Comparison of ENCODE assay signal across 11 mouse cellular contexts in the genomic region with DNA sequence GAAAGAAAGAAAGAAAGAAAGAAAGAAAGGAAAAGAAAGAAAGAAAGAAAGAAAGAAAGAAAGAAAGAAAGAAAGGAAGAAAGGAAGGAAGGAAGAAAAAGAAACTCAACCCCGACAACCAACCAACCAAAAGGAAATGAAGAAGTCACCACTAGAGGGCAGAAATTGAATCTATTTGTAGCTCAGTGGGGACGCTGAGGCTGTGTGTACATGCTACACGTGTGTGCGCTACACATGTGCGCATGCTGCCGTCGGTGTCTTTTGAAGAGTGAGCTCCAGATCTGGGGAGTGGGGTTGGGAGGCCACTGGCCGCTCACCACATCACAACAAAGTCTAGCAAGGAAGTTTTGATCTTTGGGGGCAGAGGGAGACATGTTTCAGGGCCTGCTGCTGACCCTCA. TPM values are rescaled to one million over a fixed set of nuclear protein-coding genes. Genes with fewer than 3 reads are reported as not detected.
A peak's percentile ranks its signal among the peaks of the same experiment; 100 is the strongest.
DNase-seq lines count a peak whose midpoint lies in the region; ATAC-seq and TF ChIP-seq lines count a peak whose summit lies in the region.
"Had no signal": no experiment of that assay in that cellular context is flagged by ENCODE, and none has a peak within 500 bp of the region (broad histone marks: within the 10 kb centered on the region; RNA-seq: fewer than 3 reads in every experiment).

No protein-coding gene starts in this region.

- H3K27me3 ChIP-seq in forebrain, embryonic 14.5 days (replicated peaks; ENCODE audit: control insufficient read depth, insufficient read depth, low read length) = no peaks in the 10 kb centered on the region
- H3K27me3 ChIP-seq in forebrain, embryonic 15.5 days = no peaks in the 10 kb centered on the region
- no peaks in the 10 kb centered on the region for H3K27me3 ChIP-seq in midbrain, postnatal 0 days (ENCODE audit: insufficient read depth, low read length)
- H3K27me3 ChIP-seq in midbrain, embryonic 15.5 days (replicated peaks) = no peaks in the 10 kb centered on the region
- H3K27me3 ChIP-seq in neural tube, embryonic 15.5 days (replicated peaks) = no peaks in the 10 kb centered on the region
- H3K27me3 ChIP-seq: lung, embryonic 15.5 days had no signal

- peak; percentile 71 for DNase-seq in forebrain, embryonic 14.5 days (ENCODE audit: low spot score)
- DNase-seq in midbrain, postnatal 0 days (ENCODE audit: low spot score) = peak; percentile 76
- peak; percentile 23 for DNase-seq in thymus, postnatal 25 days
- DNase-seq in right cerebral cortex, adult 18-20 months = no peak
- DNase-seq: spleen, adult 18-20 months had no signal

- 62% methylated on average over 8 of the region's 8 CpGs for WGBS in forebrain, embryonic 14.5 days
- WGBS in forebrain, embryonic 15.5 days = 67% methylated on average over 8 of the region's 8 CpGs
- 60% methylated on average over 8 of the region's 8 CpGs for WGBS in midbrain, postnatal 0 days
- WGBS in midbrain, embryonic 15.5 days = 66% methylated on average over 8 of the region's 8 CpGs
- 66% methylated on average over 8 of the region's 8 CpGs for WGBS in neural tube, embryonic 15.5 days

- no peaks in the 10 kb centered on the region for H3K4me1 ChIP-seq in forebrain, embryonic 14.5 days (ENCODE audit: control insufficient read depth, insufficient read depth, low read length)
- peaks cover 17% of the 10 kb centered on the region; the same call in 1 of the 2 replicates for H3K4me1 ChIP-seq in forebrain, embryonic 15.5 days
- H3K4me1 ChIP-seq in midbrain, postnatal 0 days (ENCODE audit: insufficient read depth, low read length) = no peaks in the 10 kb centered on the region
- no peaks in the 10 kb centered on the region for H3K4me1 ChIP-seq in midbrain, embryonic 15.5 days
- H3K4me1 ChIP-seq in neural tube, embryonic 15.5 days = 0 out of 2 replicates have a peak, but pooled peaks cover 4% of the 10 kb centered on the region

- peak; percentile 72 for TF ChIP-seq CTCF in midbrain, postnatal 0 days (IDR thresholded peaks at IDR 0.05)

- H3K27ac ChIP-seq in forebrain, embryonic 14.5 days (ENCODE audit: low read depth, low read length) = no peak overlapping the region
- no peak overlapping the region for H3K27ac ChIP-seq in forebrain, embryonic 15.5 days (replicated peaks)
- no peak overlapping the region for H3K27ac ChIP-seq in midbrain, postnatal 0 days (ENCODE audit: low read depth, low read length)
- H3K27ac ChIP-seq in midbrain, embryonic 15.5 days = no peak overlapping the region
- no peak overlapping the region for H3K27ac ChIP-seq in neural tube, embryonic 15.5 days (replicated peaks)
- H3K27ac ChIP-seq: lung, embryonic 15.5 days had no signal

- H3K36me3 ChIP-seq in forebrain, embryonic 14.5 days (ENCODE audit: control insufficient read depth, insufficient read depth, low read length) = no peaks in the 10 kb centered on the region
- no peaks in the 10 kb centered on the region for H3K36me3 ChIP-seq in forebrain, embryonic 15.5 days
- no peaks in the 10 kb centered on the region for H3K36me3 ChIP-seq in midbrain, postnatal 0 days (ENCODE audit: insufficient read depth, low read length)
- no peaks in the 10 kb centered on the region for H3K36me3 ChIP-seq in midbrain, embryonic 15.5 days (replicated peaks)
- H3K36me3 ChIP-seq in neural tube, embryonic 15.5 days = no peaks in the 10 kb centered on the region
- H3K36me3 ChIP-seq: lung, embryonic 15.5 days had no signal

- no peaks in the 10 kb centered on the region for H3K9me3 ChIP-seq in forebrain, embryonic 14.5 days (replicated peaks; ENCODE audit: control insufficient read depth, low read length)
- no peaks in the 10 kb centered on the region for H3K9me3 ChIP-seq in forebrain, embryonic 15.5 days
- no peaks in the 10 kb centered on the region for H3K9me3 ChIP-seq in midbrain, postnatal 0 days (ENCODE audit: low read length)
- no peaks in the 10 kb centered on the region for H3K9me3 ChIP-seq in midbrain, embryonic 15.5 days
- H3K9me3 ChIP-seq in neural tube, embryonic 15.5 days (replicated peaks) = no peaks in the 10 kb centered on the region
- H3K9me3 ChIP-seq: lung, embryonic 15.5 days had no signal

- H3K4me3 ChIP-seq in forebrain, embryonic 14.5 days (ENCODE audit: low read depth, low read length) = no peak overlapping the region
- H3K4me3 ChIP-seq in forebrain, embryonic 15.5 days = no peak overlapping the region
- no peak overlapping the region for H3K4me3 ChIP-seq in midbrain, postnatal 0 days (ENCODE audit: low read depth, low read length)
- H3K4me3 ChIP-seq in midbrain, embryonic 15.5 days = no peak overlapping the region
- H3K4me3 ChIP-seq in neural tube, embryonic 15.5 days (replicated peaks) = no peak overlapping the region
- H3K4me3 ChIP-seq: lung, embryonic 15.5 days had no signal

- no peak for ATAC-seq in forebrain, embryonic 14.5 days
- no peak for ATAC-seq in forebrain, embryonic 15.5 days (replicated peaks)
- ATAC-seq in midbrain, postnatal 0 days (ENCODE audit: low FRiP score) = no peak
- no peak for ATAC-seq in midbrain, embryonic 15.5 days (replicated peaks)
- 0 out of 2 replicates have a peak, but pooled peaks have one; percentile 53 for ATAC-seq in erythroblast, adult 5-6 weeks (replicated peaks; ENCODE audit: low FRiP score, poor library complexity, severe bottlenecking)
- ATAC-seq in neural tube, embryonic 15.5 days (ENCODE audit: low FRiP score) = no peak

- no peak overlapping the region for H3K4me2 ChIP-seq in forebrain, embryonic 14.5 days (ENCODE audit: low read length)
- no peak overlapping the region for H3K4me2 ChIP-seq in forebrain, embryonic 15.5 days (replicated peaks)
- no peak overlapping the region for H3K4me2 ChIP-seq in midbrain, postnatal 0 days (ENCODE audit: low read depth, low read length, poor library complexity, severe bottlenecking)
- H3K4me2 ChIP-seq in midbrain, embryonic 15.5 days = no peak overlapping the region
- H3K4me2 ChIP-seq in neural tube, embryonic 15.5 days = no peak overlapping the region
- H3K4me2 ChIP-seq: lung, embryonic 15.5 days had no signal

- H3K9ac ChIP-seq in forebrain, embryonic 14.5 days (ENCODE audit: low read length) = no peak overlapping the region
- H3K9ac ChIP-seq in forebrain, embryonic 15.5 days (replicated peaks) = no peak overlapping the region
- no peak overlapping the region for H3K9ac ChIP-seq in midbrain, postnatal 0 days (replicated peaks; ENCODE audit: low read length, poor library complexity, severe bottlenecking)
- no peak overlapping the region for H3K9ac ChIP-seq in midbrain, embryonic 15.5 days
- H3K9ac ChIP-seq in neural tube, embryonic 15.5 days (replicated peaks) = no peak overlapping the region
- H3K9ac ChIP-seq: lung, embryonic 15.5 days had no signal

RNA-seq across cellular contexts. Expression of a gene that starts 38.9 kb away (rescaled TPM):
- polyA plus RNA-seq in forebrain, embryonic 14.5 days (2014; fragmentation: Nextera tagmentation; extraction: Ambion mirVana) = 1.9 TPM in 2 replicates
- 1.4 and 3.1 TPM in 2 replicates for polyA plus RNA-seq in forebrain, embryonic 15.5 days (2015; fragmentation: Nextera tagmentation; extraction: Ambion mirVana)
- 8.2 and 20.2 TPM in 2 replicates for total RNA-seq in midbrain, postnatal 0 days (2014; rRNA removed)
- polyA plus RNA-seq in midbrain, postnatal 0 days (2015; fragmentation: Nextera tagmentation; extraction: Ambion mirVana) = 3.8 and 5.3 TPM in 2 replicates
- 3.8 and 4.5 TPM in 2 replicates for polyA plus RNA-seq in midbrain, embryonic 15.5 days (2015; fragmentation: Nextera tagmentation; extraction: Ambion mirVana)
- 1.9 TPM in 1 of 2 replicates, not detected in the other for total RNA-seq in erythroblast, adult 5-6 weeks (2015; ENCODE audit: low replicate concordance)
- not detected in 2 replicates for total RNA-seq in erythroblast, adult 5-6 weeks (2017; ENCODE audit: low replicate concordance)
- 3.9 and 7.9 TPM in 2 replicates for polyA plus RNA-seq in neural tube, embryonic 15.5 days (2015; fragmentation: Nextera tagmentation; extraction: Ambion mirVana)
- total RNA-seq: hematopoietic stem cell, adult 5-6 weeks had no signal
